Mouse (Mus musculus): ENCODE measurements around the gene Nsun6. TPM values are rescaled to one million over a fixed set of nuclear protein-coding genes. Genes with fewer than 3 reads are reported as not detected.

Gene Nsun6
- 11.6 and 13.2 TPM in 2 replicates for polyA plus RNA-seq (2015; fragmentation: Nextera tagmentation; extraction: Ambion mirVana)

GRCm38 (mm10) chr2:15054945-15055637, at the start of gene Nsun6:
Gene Nsun6, minus strand, starts transcription at chr2:15055069.
- WGBS: under 1% methylated on average over 70 of the region's 75 CpGs

GRCm38 (mm10) chr2:15104386-15104785, 49.5 kb upstream of the Nsun6 start:
- Histone ChIP-seq H3K27me3 (replicated peaks; ENCODE audit: control insufficient read depth, insufficient read depth, low read length) (no peaks in the 10 kb centered on the region), H3K9me3 (ENCODE audit: control insufficient read depth, low read length) (no peaks in the 10 kb centered on the region), H3K4me2 (ENCODE audit: low read length) (no peak overlapping the region), H3K4me1 (ENCODE audit: control insufficient read depth, insufficient read depth, low read depth, low read length) (no peaks in the 10 kb centered on the region), H3K36me3 (ENCODE audit: control insufficient read depth, insufficient read depth, low read length) (no peaks in the 10 kb centered on the region), H3K9ac (ENCODE audit: low read depth, low read length) (no peak overlapping the region), H3K4me3 (ENCODE audit: low read length) (no peak overlapping the region), H3K27ac (ENCODE audit: low read depth, low read length) (no peak overlapping the region)
- ATAC-seq: no peak
- 73% methylated on average over 1 of the region's 1 CpGs for WGBS

More at GRCm38 (mm10) chr2:15054945-15055637, at the start of gene Nsun6:
- peak within 1 kb of the TSS; percentile 93 for H3K27ac ChIP-seq (ENCODE audit: low read depth, low read length)
- peak within 1 kb of the TSS; percentile 92 for H3K9ac ChIP-seq (ENCODE audit: low read depth, low read length)
- peak within 1 kb of the TSS; percentile 67 for H3K4me3 ChIP-seq (ENCODE audit: low read length)
- H3K9me3 ChIP-seq (ENCODE audit: control insufficient read depth, low read length): no peaks in the 10 kb centered on the region
- peak within 1 kb of the TSS; percentile 71 for H3K4me2 ChIP-seq (ENCODE audit: low read length)
- H3K27me3 ChIP-seq (replicated peaks; ENCODE audit: control insufficient read depth, insufficient read depth, low read length): no peaks in the 10 kb centered on the region
- H3K4me1 ChIP-seq (ENCODE audit: control insufficient read depth, insufficient read depth, low read depth, low read length): peaks cover 13% of the 10 kb centered on the region
- H3K36me3 ChIP-seq (ENCODE audit: control insufficient read depth, insufficient read depth, low read length): no peaks in the 10 kb centered on the region
- ATAC-seq: peak; percentile 99

- 64% methylated on average over 3 of the region's 3 CpGs for whole genome bisulfite sequencing
Measured at GRCm38 (mm10) chr2:15096514-15097090, 41.7 kb upstream of the Nsun6 start.

GRCm38 (mm10) chr2:15087308-15087707, 32.4 kb upstream of the Nsun6 start:
- no peak for ATAC-seq
- peaks cover 8% of the 10 kb centered on the region for H3K36me3 ChIP-seq (ENCODE audit: control insufficient read depth, insufficient read depth, low read length)
- H3K27me3 ChIP-seq (replicated peaks; ENCODE audit: control insufficient read depth, insufficient read depth, low read length): no peaks in the 10 kb centered on the region
- no peak overlapping the region for H3K27ac ChIP-seq (ENCODE audit: low read depth, low read length)
- H3K4me3 ChIP-seq (ENCODE audit: low read length): no peak overlapping the region
- H3K4me2 ChIP-seq (ENCODE audit: low read length): no peak overlapping the region
- WGBS: 95% methylated on average over 1 of the region's 1 CpGs
- no peaks in the 10 kb centered on the region for H3K4me1 ChIP-seq (ENCODE audit: control insufficient read depth, insufficient read depth, low read depth, low read length)
- no peak overlapping the region for H3K9ac ChIP-seq (ENCODE audit: low read depth, low read length)
- no peaks in the 10 kb centered on the region for H3K9me3 ChIP-seq (ENCODE audit: control insufficient read depth, low read length)

More at GRCm38 (mm10) chr2:15096514-15097090, 41.7 kb upstream of the Nsun6 start:
- ATAC-seq: no peak
- no peaks in the 10 kb centered on the region for H3K27me3 ChIP-seq (replicated peaks; ENCODE audit: control insufficient read depth, insufficient read depth, low read length)
- no peaks in the 10 kb centered on the region for H3K4me1 ChIP-seq (ENCODE audit: control insufficient read depth, insufficient read depth, low read depth, low read length)
- no peak overlapping the region for H3K4me3 ChIP-seq (ENCODE audit: low read length)
- H3K9me3 ChIP-seq (ENCODE audit: control insufficient read depth, low read length): no peaks in the 10 kb centered on the region
- no peak overlapping the region for H3K9ac ChIP-seq (ENCODE audit: low read depth, low read length)
- H3K36me3 ChIP-seq (ENCODE audit: control insufficient read depth, insufficient read depth, low read length): no peaks in the 10 kb centered on the region
- H3K4me2 ChIP-seq (ENCODE audit: low read length): no peak overlapping the region
- H3K27ac ChIP-seq (ENCODE audit: low read depth, low read length): no peak overlapping the region

- Histone ChIP-seq H3K4me2 (ENCODE audit: low read length) (no peak overlapping the region), H3K27ac (ENCODE audit: low read depth, low read length) (no peak overlapping the region), H3K9me3 (ENCODE audit: control insufficient read depth, low read length) (no peaks in the 10 kb centered on the region), H3K4me1 (ENCODE audit: control insufficient read depth, insufficient read depth, low read depth, low read length) (no peaks in the 10 kb centered on the region), H3K27me3 (replicated peaks; ENCODE audit: control insufficient read depth, insufficient read depth, low read length) (no peaks in the 10 kb centered on the region), H3K36me3 (ENCODE audit: control insufficient read depth, insufficient read depth, low read length) (peaks cover 16% of the 10 kb centered on the region), H3K9ac (ENCODE audit: low read depth, low read length) (no peak overlapping the region), H3K4me3 (ENCODE audit: low read length) (no peak overlapping the region)
- WGBS: 98% methylated on average over 2 of the region's 2 CpGs
- ATAC-seq: no peak
Measured at GRCm38 (mm10) chr2:15083702-15084101, 28.8 kb upstream of the Nsun6 start.

- Histone ChIP-seq H3K27me3 (replicated peaks; ENCODE audit: control insufficient read depth, insufficient read depth, low read length) (no peaks in the 10 kb centered on the region), H3K4me1 (ENCODE audit: control insufficient read depth, insufficient read depth, low read depth, low read length) (no peaks in the 10 kb centered on the region; the same call in none of the 2 replicates), H3K4me3 (ENCODE audit: low read length) (no peak overlapping the region), H3K4me2 (ENCODE audit: low read length) (no peak overlapping the region), H3K36me3 (ENCODE audit: control insufficient read depth, insufficient read depth, low read length) (peaks cover 6% of the 10 kb centered on the region), H3K27ac (ENCODE audit: low read depth, low read length) (no peak overlapping the region), H3K9me3 (ENCODE audit: control insufficient read depth, low read length) (no peaks in the 10 kb centered on the region), H3K9ac (ENCODE audit: low read depth, low read length) (no peak overlapping the region)
- 82% methylated on average over 5 of the region's 5 CpGs for WGBS
- ATAC-seq: no peak
Measured at GRCm38 (mm10) chr2:15067091-15067490, 12.2 kb upstream of the Nsun6 start.

- peaks cover 6% of the 10 kb centered on the region; the same call in 1 of the 2 replicates for H3K36me3 ChIP-seq (ENCODE audit: control insufficient read depth, insufficient read depth, low read length)
- WGBS: 75% methylated on average over 2 of the region's 2 CpGs
- ATAC-seq: no peak
Measured at GRCm38 (mm10) chr2:15065447-15065846, 10.6 kb upstream of the Nsun6 start.

GRCm38 (mm10) chr2:15064380-15065269, 9.8 kb upstream of the Nsun6 start:
- no peaks in the 10 kb centered on the region; the same call in none of the 2 replicates for H3K4me1 ChIP-seq (ENCODE audit: control insufficient read depth, insufficient read depth, low read depth, low read length)
- H3K4me2 ChIP-seq (ENCODE audit: low read length): no peak overlapping the region
- no peak overlapping the region for H3K9ac ChIP-seq (ENCODE audit: low read depth, low read length)
- 60% methylated on average over 7 of the region's 7 CpGs for WGBS
- no peaks in the 10 kb centered on the region for H3K9me3 ChIP-seq (ENCODE audit: control insufficient read depth, low read length)
- H3K4me3 ChIP-seq (ENCODE audit: low read length): no peak overlapping the region
- H3K27me3 ChIP-seq (replicated peaks; ENCODE audit: control insufficient read depth, insufficient read depth, low read length): no peaks in the 10 kb centered on the region
- H3K27ac ChIP-seq (ENCODE audit: low read depth, low read length): no peak overlapping the region
- no peak for ATAC-seq
- H3K36me3 ChIP-seq (ENCODE audit: control insufficient read depth, insufficient read depth, low read length): peaks cover 2% of the 10 kb centered on the region; the same call in 1 of the 2 replicates

More at GRCm38 (mm10) chr2:15065447-15065846, 10.6 kb upstream of the Nsun6 start:
- Histone ChIP-seq H3K4me2 (ENCODE audit: low read length) (no peak overlapping the region), H3K4me3 (ENCODE audit: low read length) (no peak overlapping the region), H3K27ac (ENCODE audit: low read depth, low read length) (no peak overlapping the region), H3K27me3 (replicated peaks; ENCODE audit: control insufficient read depth, insufficient read depth, low read length) (no peaks in the 10 kb centered on the region), H3K9me3 (ENCODE audit: control insufficient read depth, low read length) (no peaks in the 10 kb centered on the region), H3K4me1 (ENCODE audit: control insufficient read depth, insufficient read depth, low read depth, low read length) (no peaks in the 10 kb centered on the region; the same call in none of the 2 replicates), H3K9ac (ENCODE audit: low read depth, low read length) (no peak overlapping the region)
